Mouse (Mus musculus) lung, postnatal 0 days (tissue): Measurements from ENCODE around the gene Ptprs. TPM values are rescaled to one million over a fixed set of nuclear protein-coding genes. Genes with fewer than 3 reads are reported as not detected.

Experiments
- ATAC-seq: fragments of 200-750 bp; cut with Nextera tagmentation; 2 replicates; pipeline ENCODE4 v1.8.0; 2017; ENCODE audit warnings: moderate library complexity
- DNase-seq: peaks from one replicate; pipeline ENCODE4 v3.0.0-alpha.2; 2016; ENCODE audit warnings: low spot score
- H3K27ac ChIP-seq: fragments of 300-500 bp; sonication (generic); 2 replicates; pipeline ENCODE4 v1.5.1; 2014; ENCODE audit warnings: antibody characterized with exemption, mild to moderate bottlenecking, low read length, mixed read lengths
- H3K27me3 ChIP-seq: fragments of 300-500 bp; sonication (generic); replicated peaks from 2 replicates; pipeline ENCODE4 v1.6.1; 2014; ENCODE audit warnings: low read length, mixed read lengths; ENCODE audit not compliant: insufficient read depth
- H3K36me3 ChIP-seq: fragments of 300-500 bp; sonication (generic); 2 replicates; pipeline ENCODE4 v1.6.1; 2014; ENCODE audit warnings: low read length, mixed read lengths; ENCODE audit not compliant: insufficient read depth
- H3K4me1 ChIP-seq: fragments of 300-500 bp; sonication (generic); 2 replicates; pipeline ENCODE4 v1.6.1; 2014; ENCODE audit warnings: antibody characterized with exemption, low read depth, low read length, mixed read lengths; ENCODE audit not compliant: insufficient read depth
- H3K4me2 ChIP-seq: fragments of 300-500 bp; sonication (generic); replicated peaks from 2 replicates; pipeline ENCODE4 v1.6.1; 2014; ENCODE audit warnings: low read depth, mild to moderate bottlenecking, low read length, moderate library complexity, mixed read lengths
- H3K4me3 ChIP-seq: fragments of 300-500 bp; sonication (generic); 2 replicates; pipeline ENCODE4 v1.5.1; 2014; ENCODE audit warnings: low read depth, low read length
- H3K9ac ChIP-seq: fragments of 300-500 bp; sonication (generic); replicated peaks from 2 replicates; pipeline ENCODE4 v1.6.1; 2014; ENCODE audit warnings: low read depth, mild to moderate bottlenecking
- H3K9me3 ChIP-seq: fragments of 300-500 bp; sonication (generic); 2 replicates; pipeline ENCODE4 v1.6.1; 2016; ENCODE audit warnings: low read length, mixed read lengths
- CTCF ChIP-seq: IDR thresholded peaks from 2 replicates; pipeline ENCODE4 v1.5.1; 2016; ENCODE audit warnings: antibody characterized with exemption, mild to moderate bottlenecking
- EP300 ChIP-seq: IDR thresholded peaks from 2 replicates; pipeline ENCODE4 v1.6.1; 2016; ENCODE audit warnings: antibody characterized with exemption, mild to moderate bottlenecking, control low read depth
- WGBS: fragments of 180-500 bp; shearing (Covaris S2); extraction: QIAGEN DNeasy Blood & Tissue Kit; methylation state at CpG from one replicate; pipeline ENCODE4 v1.1.7; 2014; 5-methylcytosine and 5-hydroxymethylcytosine counted together
- polyA plus RNA-seq: library from polyadenylated mRNA; unstranded; fragments of >200 nt; fragmentation: Nextera tagmentation; extraction: Ambion mirVana; gene quantifications from 2 replicates; pipeline ENCODE4 v1.2.1, GENCODE M21; 2015

Ptprs gene
- polyA plus RNA-seq: 25.6 and 29.6 TPM in 2 replicates

DNA sequence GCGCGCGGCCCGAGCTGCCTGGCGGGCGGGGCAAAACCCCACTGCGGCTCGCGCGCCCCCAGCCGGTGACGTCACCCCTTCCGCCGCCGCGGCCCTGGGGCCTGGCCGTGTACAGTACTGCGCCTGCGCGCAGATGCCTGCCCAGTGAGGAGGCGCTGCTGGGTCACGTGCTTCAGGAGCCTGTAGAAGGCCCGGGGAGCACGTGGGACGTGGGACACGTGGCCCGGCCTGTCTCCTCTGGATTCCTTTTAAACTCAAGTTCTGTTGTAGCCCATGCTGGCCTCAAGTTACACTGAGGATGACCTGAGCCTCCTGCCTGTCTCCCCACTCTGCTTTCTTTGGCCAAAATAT is at the start of gene Ptprs:
TSS of gene Ptprs (minus strand) at position 82 of the 351 bp plus-strand sequence.
- WGBS: 0% methylated on average over 27 of the region's 27 CpGs
- Histone ChIP-seq H3K4me2 (peak within 1 kb of the TSS; percentile 89), H3K36me3 (no peaks in the 10 kb centered on the region), H3K27me3 (peaks cover 24% of the 10 kb centered on the region; the same call in 1 of the 2 replicates), H3K27ac (peak within 1 kb of the TSS; percentile 38; the same call in 1 of the 2 replicates), H3K9ac (peak within 1 kb of the TSS; percentile 44), H3K4me3 (peak within 1 kb of the TSS; percentile 55), H3K9me3 (no peaks in the 10 kb centered on the region), H3K4me1 (peaks cover 14% of the 10 kb centered on the region)
- peak; percentile 97 for DNase-seq
- ATAC-seq: peak; percentile 81
- TF ChIP-seq CTCF (no peak; the same call in 1 of the 2 replicates), EP300 (no peak)

DNA sequence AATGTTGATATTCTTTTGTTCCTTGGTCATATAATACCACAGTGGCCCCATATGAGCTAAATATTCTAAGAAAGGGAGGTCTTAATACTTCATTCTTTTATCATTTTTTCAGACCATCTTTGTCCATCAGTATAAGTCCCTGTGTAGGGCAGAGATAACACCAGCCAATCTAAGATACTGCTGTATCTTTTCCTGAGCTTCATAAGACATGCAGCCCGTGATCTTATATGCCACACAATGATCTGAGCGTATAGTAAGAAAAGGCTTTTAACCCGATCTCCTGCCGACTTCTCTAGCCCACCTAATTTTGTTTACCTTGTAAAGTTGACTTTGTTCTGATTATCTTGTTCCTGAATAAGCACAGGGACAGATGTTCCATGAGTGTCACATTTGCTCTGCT is 48.7 kb upstream of the Ptprs start:
- Histone ChIP-seq H3K27ac (no peak overlapping the region), H3K4me2 (no peak overlapping the region), H3K27me3 (no peaks in the 10 kb centered on the region), H3K9me3 (no peaks in the 10 kb centered on the region), H3K4me3 (no peak overlapping the region), H3K36me3 (no peaks in the 10 kb centered on the region), H3K9ac (no peak overlapping the region), H3K4me1 (no peaks in the 10 kb centered on the region)
- ATAC-seq (no peak), DNase-seq (no peak)
- 45% methylated on average over 4 of the region's 4 CpGs for WGBS
- TF ChIP-seq EP300 (no peak), CTCF (no peak)

DNA sequence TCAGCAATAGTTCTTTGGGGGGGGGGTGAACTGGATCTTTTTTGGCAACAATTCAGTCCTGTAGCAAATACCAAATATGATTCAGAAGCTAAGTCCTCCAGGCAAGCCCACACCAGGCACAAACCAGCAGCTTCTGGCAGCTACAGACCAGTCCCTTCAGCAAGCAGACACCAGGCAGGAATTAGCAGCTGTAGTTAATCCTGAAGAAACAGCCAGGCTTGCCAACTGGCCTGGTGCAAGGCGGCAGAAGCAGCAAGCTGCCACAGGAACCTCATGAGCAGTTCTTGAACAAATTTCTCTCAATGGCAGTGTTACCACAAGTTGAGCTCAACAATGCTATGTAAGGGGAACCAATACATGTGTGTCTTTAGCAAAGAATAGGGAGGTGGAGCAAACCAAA is 46.5 kb upstream of the Ptprs start:
- Histone ChIP-seq H3K4me2 (no peak overlapping the region), H3K4me3 (no peak overlapping the region), H3K27ac (no peak overlapping the region), H3K27me3 (no peaks in the 10 kb centered on the region), H3K36me3 (no peaks in the 10 kb centered on the region), H3K4me1 (no peaks in the 10 kb centered on the region), H3K9ac (no peak overlapping the region), H3K9me3 (no peaks in the 10 kb centered on the region)
- 19% methylated on average over 1 of the region's 1 CpGs for WGBS
- ATAC-seq: no peak
- TF ChIP-seq CTCF: no peak
- TF ChIP-seq EP300: no peak
- no peak for DNase-seq

DNA sequence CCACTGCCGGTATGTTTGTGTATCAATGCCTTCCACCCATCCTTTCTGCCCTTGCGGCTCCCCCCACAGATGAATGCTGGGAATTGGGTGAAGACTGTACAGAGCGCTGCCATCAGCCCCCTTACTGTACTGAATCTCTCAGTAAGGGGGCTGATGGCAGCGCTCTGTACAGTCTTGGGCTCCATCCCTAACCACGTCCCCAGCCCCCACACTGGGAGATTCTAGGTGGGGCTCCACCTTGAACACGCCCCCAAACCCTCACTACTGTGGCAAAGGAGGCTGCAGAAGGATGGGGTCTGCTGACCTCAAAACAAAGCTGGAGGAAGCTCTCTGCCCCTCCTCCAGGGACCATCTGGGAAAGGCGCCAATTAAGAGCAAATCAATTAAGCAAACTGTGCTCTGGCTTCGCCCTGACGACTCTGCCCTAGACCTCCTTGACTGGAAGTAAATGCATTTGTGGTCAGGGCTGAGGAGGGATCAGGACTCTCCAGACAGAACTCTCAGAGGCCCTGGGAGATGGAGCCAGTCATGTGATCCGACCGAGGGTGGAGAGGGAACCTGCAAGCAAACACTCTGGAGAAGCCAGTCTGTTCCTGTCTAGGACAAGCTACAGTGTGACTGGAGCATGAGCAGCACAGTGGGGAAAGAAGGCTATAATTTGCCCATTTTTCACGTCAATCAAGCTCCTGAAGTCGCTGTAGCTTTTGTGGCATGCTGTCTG is 39.6 kb upstream of the Ptprs start:
- H3K9me3 ChIP-seq: no peaks in the 10 kb centered on the region
- H3K9ac ChIP-seq: no peak overlapping the region
- WGBS: 15% methylated on average over 13 of the region's 13 CpGs
- no peaks in the 10 kb centered on the region; the same call in 1 of the 2 replicates for H3K4me1 ChIP-seq
- no peak overlapping the region for H3K27ac ChIP-seq
- no peak overlapping the region for H3K4me3 ChIP-seq
- no peaks in the 10 kb centered on the region for H3K36me3 ChIP-seq
- ATAC-seq (peak; percentile 81), DNase-seq (peak; percentile 40)
- no peak overlapping the region for H3K4me2 ChIP-seq
- peaks cover 23% of the 10 kb centered on the region for H3K27me3 ChIP-seq
- TF ChIP-seq CTCF (no peak), EP300 (no peak)

- no peak for TF ChIP-seq EP300
- no peak for TF ChIP-seq CTCF
- Histone ChIP-seq H3K4me1 (no peaks in the 10 kb centered on the region; the same call in 1 of the 2 replicates), H3K9ac (no peak overlapping the region), H3K27me3 (peaks cover 33% of the 10 kb centered on the region), H3K27ac (no peak overlapping the region), H3K4me2 (no peak overlapping the region), H3K9me3 (no peaks in the 10 kb centered on the region), H3K36me3 (no peaks in the 10 kb centered on the region), H3K4me3 (no peak overlapping the region)
- WGBS: 43% methylated on average over 12 of the region's 12 CpGs
- DNase-seq: no peak
- ATAC-seq: no peak
Observed at GRCm38 (mm10) chr17:56514916-56515315, 38.6 kb upstream of the Ptprs start.

DNA sequence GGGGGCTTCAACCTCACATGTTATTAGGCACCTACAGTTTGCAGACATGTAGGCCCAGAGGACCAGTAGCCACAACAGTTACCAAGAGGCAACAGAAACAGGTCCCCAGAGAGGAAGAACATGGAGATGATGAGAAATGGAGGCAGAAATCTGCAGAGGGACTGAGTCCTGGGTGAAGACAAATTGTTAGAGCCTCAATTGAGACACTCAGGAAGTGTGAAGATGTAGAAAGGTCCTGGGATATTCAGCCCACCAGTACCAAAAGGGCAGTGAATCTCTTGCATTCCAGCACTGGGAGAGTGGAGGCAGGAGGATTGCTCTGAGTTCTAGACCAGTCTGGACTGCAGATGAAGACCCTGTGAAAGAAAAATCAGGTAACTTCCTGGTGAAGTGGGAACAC is 38.0 kb upstream of the Ptprs start:
- H3K4me1 ChIP-seq: no peaks in the 10 kb centered on the region; the same call in 1 of the 2 replicates
- no peak for ATAC-seq

More for the DNA sequence above, 38.0 kb upstream of the Ptprs start:
- no peaks in the 10 kb centered on the region for H3K9me3 ChIP-seq
- DNase-seq: no peak
- no peak overlapping the region for H3K4me3 ChIP-seq
- H3K36me3 ChIP-seq: no peaks in the 10 kb centered on the region
- H3K27ac ChIP-seq: no peak overlapping the region
- no peak for TF ChIP-seq CTCF
- no peak for TF ChIP-seq EP300
- peaks cover 35% of the 10 kb centered on the region for H3K27me3 ChIP-seq
- no peak overlapping the region for H3K4me2 ChIP-seq
- H3K9ac ChIP-seq: no peak overlapping the region
